Comparison of ENCODE assay signal across 8 mouse cellular contexts in the genomic region with DNA sequence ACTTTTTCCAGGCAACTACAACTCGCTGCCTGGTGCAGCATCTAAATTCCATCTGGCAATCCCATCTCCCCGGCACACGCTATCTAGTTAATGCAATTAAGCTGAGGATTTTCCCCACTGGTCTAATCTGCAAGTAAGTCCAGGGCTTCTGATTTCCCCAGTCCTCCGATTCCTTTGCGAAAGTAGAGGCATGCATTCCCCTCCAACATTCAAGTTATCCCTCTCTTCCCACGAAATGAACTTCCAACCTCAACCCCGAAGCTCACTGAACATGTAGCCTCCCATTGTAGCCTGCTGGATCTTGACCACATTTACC. TPM values are rescaled to one million over a fixed set of nuclear protein-coding genes. Genes with fewer than 3 reads are reported as not detected.
A peak's percentile ranks its signal among the peaks of the same experiment; 100 is the strongest.
DNase-seq lines count a peak whose midpoint lies in the region; ATAC-seq and TF ChIP-seq lines count a peak whose summit lies in the region.

No protein-coding gene starts in this region.

- TF ChIP-seq CTCF in lung, adult 2 months (IDR thresholded peaks at IDR 0.05; ENCODE audit: insufficient read depth, low read length) = no peak

- WGBS in lung, adult 2 months = 4% methylated on average over 7 of the region's 7 CpGs
- 0% methylated on average over 7 of the region's 7 CpGs for WGBS in forebrain, embryonic 13.5 days
- under 1% methylated on average over 7 of the region's 7 CpGs for WGBS in limb, embryonic 13.5 days

- ATAC-seq in forebrain, embryonic 13.5 days = no peak
- ATAC-seq in limb, embryonic 13.5 days (ENCODE audit: low FRiP score, low read depth) = no peak

- TF ChIP-seq POLR2A in lung, adult 2 months (IDR thresholded peaks at IDR 0.05; ENCODE audit: borderline replicate concordance, extremely low read depth, low read depth, low read length) = no peak

- peak overlapping the region; percentile 99 for H3K4me2 ChIP-seq in forebrain, embryonic 13.5 days
- H3K4me2 ChIP-seq in limb, embryonic 13.5 days (replicated peaks) = peak overlapping the region; percentile 69

- H3K4me3 ChIP-seq in lung, adult 2 months (replicated peaks; ENCODE audit: extremely low read depth, low read depth, low read length) = peak overlapping the region; percentile 6
- H3K4me3 ChIP-seq in forebrain, embryonic 13.5 days = peak overlapping the region; percentile 80
- peak overlapping the region; percentile 50 for H3K4me3 ChIP-seq in limb, embryonic 13.5 days

- DNase-seq in lung, adult 2 months = no peak
- no peak for DNase-seq in lung, adult 18-20 months
- DNase-seq in retina, embryonic 14.5 days (ENCODE audit: low spot score) = peak; percentile 69
- no peak for DNase-seq in testis, postnatal 14 days (ENCODE audit: low spot score)
- no peak for DNase-seq in kidney, postnatal 36 days
- DNase-seq in kidney, adult 11 months = no peak

- no peaks in the 10 kb centered on the region for H3K9me3 ChIP-seq in forebrain, embryonic 13.5 days (replicated peaks)
- H3K9me3 ChIP-seq in limb, embryonic 13.5 days = no peaks in the 10 kb centered on the region

- H3K36me3 ChIP-seq in forebrain, embryonic 13.5 days (ENCODE audit: poor library complexity, severe bottlenecking) = no peaks in the 10 kb centered on the region
- no peaks in the 10 kb centered on the region for H3K36me3 ChIP-seq in limb, embryonic 13.5 days

- H3K27me3 ChIP-seq in forebrain, embryonic 13.5 days = peaks cover 6% of the 10 kb centered on the region; the same call in 1 of the 2 replicates
- H3K27me3 ChIP-seq in limb, embryonic 13.5 days = peaks cover 62% of the 10 kb centered on the region

- peak overlapping the region; percentile 89 for H3K9ac ChIP-seq in forebrain, embryonic 13.5 days
- no peak overlapping the region for H3K9ac ChIP-seq in limb, embryonic 13.5 days

- H3K27ac ChIP-seq in forebrain, embryonic 13.5 days = peak overlapping the region; percentile 91
- no peak overlapping the region for H3K27ac ChIP-seq in limb, embryonic 13.5 days

- no peaks in the 10 kb centered on the region; the same call in 1 of the 2 replicates for H3K4me1 ChIP-seq in lung, adult 2 months (ENCODE audit: control insufficient read depth, insufficient read depth, low read length)
- H3K4me1 ChIP-seq in forebrain, embryonic 13.5 days = peaks cover 42% of the 10 kb centered on the region
- H3K4me1 ChIP-seq in limb, embryonic 13.5 days = peaks cover 28% of the 10 kb centered on the region

RNA-seq across cellular contexts. Expression of a gene that starts 25.3 kb away (rescaled TPM):
- polyA plus RNA-seq in lung, adult 2 months (2012; rRNA removed) = 0.09 TPM in 1 of 2 replicates, not detected in the other
- polyA plus RNA-seq in forebrain, embryonic 13.5 days (2015; fragmentation: Nextera tagmentation; extraction: Ambion mirVana) = 117 TPM in 2 replicates
- 3.4 and 3.9 TPM in 2 replicates for polyA plus RNA-seq in limb, embryonic 13.5 days (2015; fragmentation: Nextera tagmentation; extraction: Ambion mirVana)

Comparison
In these comparisons a context has a peak if more than half of its experiments do, and no peak if none do; other contexts are left out.
1. H3K4me3 ChIP-seq: peak in every context shown above with its lines; median percentile 80 in forebrain, embryonic 13.5 days; 50 in limb, embryonic 13.5 days; 6 in lung, adult 2 months.
2. RNA of a gene that starts 25.3 kb away (polyA plus RNA-seq): 117 TPM in forebrain, embryonic 13.5 days; 3.4 to 3.9 TPM in limb, embryonic 13.5 days and 0.09 TPM in lung, adult 2 months; every median in the first group is over 10 times any median in the second.